Mouse (Mus musculus) liver, embryonic 12.5 days (tissue): ENCODE results near the gene Dhps. TPM values are rescaled to one million over a fixed set of nuclear protein-coding genes. Genes with fewer than 3 reads are reported as not detected.
"Not testable (repeated sequence)": the region's sequence is repeated elsewhere in the genome, so short reads cannot be mapped to it uniquely, and the experiment has no call there.

ENCODE experiments used
- ATAC-seq: fragments of 200-750 bp; cut with Nextera tagmentation; 2 replicates; pipeline ENCODE4 v1.8.0; 2017; ENCODE audit warnings: moderate number of reproducible peaks, mild to moderate bottlenecking, moderate library complexity
- H3K27ac ChIP-seq: fragments of 300-500 bp; sonication (generic); 2 replicates; pipeline ENCODE4 v1.5.1; 2016; ENCODE audit warnings: mild to moderate bottlenecking
- H3K27me3 ChIP-seq: fragments of 300-500 bp; sonication (generic); replicated peaks from 2 replicates; pipeline ENCODE4 v1.6.1; 2016; ENCODE audit warnings: mild to moderate bottlenecking, moderate library complexity
- H3K36me3 ChIP-seq: fragments of 300-500 bp; sonication (generic); 2 replicates; pipeline ENCODE4 v1.6.1; 2016; ENCODE audit warnings: mild to moderate bottlenecking, moderate library complexity
- H3K4me1 ChIP-seq: fragments of 300-500 bp; sonication (generic); 2 replicates; pipeline ENCODE4 v1.6.1; 2016
- H3K4me2 ChIP-seq: fragments of 300-500 bp; sonication (generic); 2 replicates; pipeline ENCODE4 v1.6.1; 2016; ENCODE audit warnings: mild to moderate bottlenecking, moderate library complexity
- H3K4me3 ChIP-seq: fragments of 300-500 bp; sonication (generic); 2 replicates; pipeline ENCODE4 v1.5.1; 2016; ENCODE audit warnings: mild to moderate bottlenecking, moderate library complexity
- H3K9ac ChIP-seq: fragments of 300-500 bp; sonication (generic); 2 replicates; pipeline ENCODE4 v1.6.1; 2016; ENCODE audit warnings: mild to moderate bottlenecking, moderate library complexity
- H3K9me3 ChIP-seq: fragments of 300-500 bp; sonication (generic); replicated peaks from 2 replicates; pipeline ENCODE4 v1.6.1; 2016; ENCODE audit warnings: mild to moderate bottlenecking, moderate library complexity
- WGBS: fragments of 180-500 bp; shearing (Covaris S2); methylation state at CpG from one replicate; pipeline ENCODE4 v1.1.7; 2016; ENCODE audit not compliant: insufficient replicate concordance; 5-methylcytosine and 5-hydroxymethylcytosine counted together
- microRNA-seq: library from miRNA; unstranded; fragments of <30 nt; microRNA quantifications from one replicate; pipeline ENCODE4, GENCODE M21; 2017
- polyA plus RNA-seq: library from polyadenylated mRNA; unstranded; fragments of >200 nt; fragmentation: Nextera tagmentation; extraction: Ambion mirVana; gene quantifications from 2 replicates; pipeline ENCODE4 v1.2.1, GENCODE M21; 2016

The Dhps gene
- polyA plus RNA-seq, 1 experiment from 2014 or later: 52.3 TPM

- 75% methylated on average over 10 of the region's 10 CpGs for WGBS
- H3K27ac ChIP-seq: no peak overlapping the region
- H3K27me3 ChIP-seq: no peaks in the 10 kb centered on the region
- no peaks in the 10 kb centered on the region for H3K4me1 ChIP-seq
- no peak for ATAC-seq
- H3K4me2 ChIP-seq: no peak overlapping the region
- H3K9me3 ChIP-seq: no peaks in the 10 kb centered on the region
- H3K9ac ChIP-seq: no peak overlapping the region
- H3K36me3 ChIP-seq: peaks cover 24% of the 10 kb centered on the region
- no peak overlapping the region for H3K4me3 ChIP-seq
Measured at GRCm38 (mm10) chr8:85113241-85113640, 41.7 kb downstream of the Dhps start.

- 37% methylated on average over 4 of the region's 4 CpGs for WGBS
- no peak overlapping the region for H3K4me2 ChIP-seq
- no peak overlapping the region for H3K27ac ChIP-seq
- no peaks in the 10 kb centered on the region for H3K4me1 ChIP-seq
- peaks cover 13% of the 10 kb centered on the region for H3K36me3 ChIP-seq
- H3K9ac ChIP-seq: no peak overlapping the region
- peaks cover 15% of the 10 kb centered on the region for H3K27me3 ChIP-seq
- H3K4me3 ChIP-seq: no peak overlapping the region
- H3K9me3 ChIP-seq: no peaks in the 10 kb centered on the region
- ATAC-seq: no peak
Measured at GRCm38 (mm10) chr8:85115501-85115900, 43.9 kb downstream of the Dhps start.

GRCm38 (mm10) chr8:85116984-85117383 is 45.4 kb downstream of the Dhps start:
- Histone ChIP-seq H3K9me3 (no peaks in the 10 kb centered on the region), H3K27ac (no peak overlapping the region), H3K27me3 (peaks cover 15% of the 10 kb centered on the region), H3K4me1 (no peaks in the 10 kb centered on the region), H3K36me3 (peaks cover under 1% of the 10 kb centered on the region; the same call in 1 of the 2 replicates), H3K9ac (no peak overlapping the region), H3K4me2 (no peak overlapping the region), H3K4me3 (no peak overlapping the region)
- 70% methylated on average over 7 of the region's 7 CpGs for WGBS
- no peak for ATAC-seq

- H3K27ac ChIP-seq: no peak overlapping the region
- H3K9ac ChIP-seq: peak overlapping the region; percentile 23; the same call in 1 of the 2 replicates
Measured at GRCm38 (mm10) chr8:85119052-85119981, 47.8 kb downstream of the Dhps start.

GRCm38 (mm10) chr8:85120251-85120650 is 48.7 kb downstream of the Dhps start:
- not testable (repeated sequence) for ATAC-seq, H3K4me1 ChIP-seq, H3K36me3 ChIP-seq, H3K9ac ChIP-seq, H3K4me2 ChIP-seq, H3K4me3 ChIP-seq, H3K9me3 ChIP-seq, H3K27ac ChIP-seq
- WGBS: 67% methylated on average over 5 of the region's 5 CpGs
- H3K27me3 ChIP-seq: peaks cover 15% of the 10 kb centered on the region

More at GRCm38 (mm10) chr8:85119052-85119981, 47.8 kb downstream of the Dhps start:
- Histone ChIP-seq H3K9me3 (no peaks in the 10 kb centered on the region), H3K27me3 (peaks cover 15% of the 10 kb centered on the region), H3K4me3 (peak overlapping the region; percentile 47), H3K36me3 (no peaks in the 10 kb centered on the region), H3K4me1 (no peaks in the 10 kb centered on the region), H3K4me2 (peak overlapping the region; percentile 58)
- peak; percentile 21; the same call in 1 of the 2 replicates for ATAC-seq
- WGBS: 10% methylated on average over 37 of the region's 37 CpGs

- Histone ChIP-seq H3K36me3 (no peaks in the 10 kb centered on the region), H3K4me1 (no peaks in the 10 kb centered on the region), H3K9me3 (no peaks in the 10 kb centered on the region), H3K27me3 (peaks cover 15% of the 10 kb centered on the region), H3K27ac (no peak within 1 kb of the TSS), H3K4me3 (no peak within 1 kb of the TSS), H3K9ac (no peak within 1 kb of the TSS), H3K4me2 (no peak within 1 kb of the TSS)
- WGBS: 52% methylated on average over 3 of the region's 3 CpGs
- ATAC-seq: no peak
Measured at GRCm38 (mm10) chr8:85122995-85123394, 51.4 kb downstream of the Dhps start, which contains the start of gene Zfp791. Zfp791 (minus strand) TSS chr8:85123095.

- H3K27ac ChIP-seq: no peak overlapping the region
- peaks cover 12% of the 10 kb centered on the region for H3K27me3 ChIP-seq
- no peak for ATAC-seq
- no peak overlapping the region for H3K4me3 ChIP-seq
- H3K9me3 ChIP-seq: no peaks in the 10 kb centered on the region
- no peak overlapping the region for H3K4me2 ChIP-seq
- H3K9ac ChIP-seq: no peak overlapping the region
- no peaks in the 10 kb centered on the region for H3K4me1 ChIP-seq
- 81% methylated on average over 8 of the region's 8 CpGs for WGBS
- no peaks in the 10 kb centered on the region for H3K36me3 ChIP-seq
Measured at GRCm38 (mm10) chr8:85123691-85124090, 52.1 kb downstream of the Dhps start.

Small RNA genes lying within 50 kb of the gene (microRNA-seq; reads per million reads assigned to microRNA genes)
- 10.2 reads per million, percentile 22 among the genes with 10 or more reads in this experiment for gene Gm23388
- gene Mir7070: not detected

Other genes with a start within 250 kb of the Dhps start
- 3.4 and 4.3 TPM in 2 replicates for gene Dand5, start 248.9 kb upstream of the Dhps start, polyA plus RNA-seq
- 69.9 and 71.0 TPM in 2 replicates for gene Gadd45gip1, start 240.2 kb upstream of the Dhps start, polyA plus RNA-seq
- gene Rad23a, start 231.1 kb upstream of the Dhps start, polyA plus RNA-seq: 274 and 281 TPM in 2 replicates
- 590 and 610 TPM in 2 replicates for gene Calr, start 224.8 kb upstream of the Dhps start, polyA plus RNA-seq
- 96.3 and 98.6 TPM in 2 replicates for gene Farsa, start 214.8 kb upstream of the Dhps start, polyA plus RNA-seq
- 110 TPM in 2 replicates for gene Syce2, start 199.6 kb upstream of the Dhps start, polyA plus RNA-seq
- gene Gcdh, start 177.8 kb upstream of the Dhps start, polyA plus RNA-seq: 41.1 and 44.3 TPM in 2 replicates
- gene Klf1, start 169.8 kb upstream of the Dhps start, polyA plus RNA-seq: 517 and 552 TPM in 2 replicates
- 10.8 and 11.4 TPM in 2 replicates for gene Dnase2a, start 163.2 kb upstream of the Dhps start, polyA plus RNA-seq
- 0.18 TPM in 2 replicates for gene Mast1, start 134.4 kb upstream of the Dhps start, polyA plus RNA-seq
- gene Rtbdn, start 124.8 kb upstream of the Dhps start, polyA plus RNA-seq: 0.39 and 0.60 TPM in 2 replicates
- 1.1 TPM in 1 of 2 replicates, not detected in the other for gene Gm49661, start 102.3 kb upstream of the Dhps start, polyA plus RNA-seq
- 1,859 and 1,895 TPM in 2 replicates for gene Prdx2, start 102.2 kb upstream of the Dhps start, polyA plus RNA-seq
- gene Rnaseh2a, start 102.0 kb upstream of the Dhps start, polyA plus RNA-seq: 149 and 150 TPM in 2 replicates
- gene Junb, start 93.0 kb upstream of the Dhps start, polyA plus RNA-seq: 18.0 and 18.3 TPM in 2 replicates
- gene Hook2, start 81.2 kb upstream of the Dhps start, polyA plus RNA-seq: 10.8 and 10.9 TPM in 2 replicates
- not detected in 2 replicates for gene Best2, start 57.2 kb upstream of the Dhps start, polyA plus RNA-seq
- gene Asna1, start 46.5 kb upstream of the Dhps start, polyA plus RNA-seq: 85.8 and 87.3 TPM in 2 replicates
- gene Trir, start 44.9 kb upstream of the Dhps start, polyA plus RNA-seq: 133 and 139 TPM in 2 replicates
- gene Tnpo2, start 34.8 kb upstream of the Dhps start, polyA plus RNA-seq: 31.1 and 32.3 TPM in 2 replicates
- gene Fbxw9, start 11.7 kb upstream of the Dhps start, polyA plus RNA-seq: 8.5 and 9.5 TPM in 2 replicates
- gene Gm5741, start 3.8 kb upstream of the Dhps start, polyA plus RNA-seq: 0.80 TPM in 1 of 2 replicates, not detected in the other
- 80.1 and 87.7 TPM in 2 replicates for gene Wdr83os, start 9.0 kb downstream of the Dhps start, polyA plus RNA-seq
- 30.8 and 33.1 TPM in 2 replicates for gene Wdr83, start 9.5 kb downstream of the Dhps start, polyA plus RNA-seq
- gene Man2b1, start 11.5 kb downstream of the Dhps start, polyA plus RNA-seq: 23.5 and 26.7 TPM in 2 replicates
- 0.35 and 0.66 TPM in 2 replicates for gene Zfp791, start 51.3 kb downstream of the Dhps start, polyA plus RNA-seq
- gene Cks1brt, start 80.2 kb downstream of the Dhps start, polyA plus RNA-seq: not detected in 2 replicates
- gene Olfr371, start 154.2 kb downstream of the Dhps start, polyA plus RNA-seq: not detected in 2 replicates
- 111 and 117 TPM in 2 replicates for gene Orc6, start 227.9 kb downstream of the Dhps start, polyA plus RNA-seq
- 129 and 133 TPM in 2 replicates for gene Vps35, start 228.0 kb downstream of the Dhps start, polyA plus RNA-seq